Mouse (Mus musculus) Patski (cell line): ENCODE measurements around the gene Hnrnpdl. TPM values are rescaled to one million over a fixed set of nuclear protein-coding genes. Genes with fewer than 3 reads are reported as not detected.

Experiments used
- ATAC-seq: fragments of 100-300 bp; one replicate; pipeline ENCODE4 v1.8.0; 2021
- CTCF ChIA-PET: fragments of 350-600 bp; sonication (Branson Sonifier 250); formaldehyde crosslinking; loops from one replicate; lab custom pipeline; 2022; ENCODE audit warnings: inconsistent platforms; lab: Charles Lee
- POLR2A ChIA-PET: fragments of 350-600 bp; sonication (Branson Sonifier 250); formaldehyde crosslinking; loops from one replicate; lab custom pipeline; 2022; ENCODE audit warnings: antibody characterized with exemption, inconsistent platforms; lab: Charles Lee
- DNase-seq: peaks from one replicate; pipeline ENCODE4 v3.0.0-alpha.2; 2011; ENCODE audit warnings: low read depth, low spot score
- H3K27me3 ChIP-seq: fragments of 371-371 bp; one replicate; pipeline ENCODE4 v1.5.1; 2021
- CTCF ChIP-seq: fragments of 100-300 bp; IDR thresholded peaks from one replicate; pipeline ENCODE4 v1.5.1; 2021
- in situ Hi-C: fragments of 300-500 bp; cut with MboI; formaldehyde crosslinking; loops from 3 replicates; pipeline ENCODE4 v1.11.1; 2018; ENCODE audit warnings: low pct_unique_long_range_greater_than_20kb, mixed read lengths
- polyA plus RNA-seq: library from polyadenylated mRNA; unstranded; gene quantifications from one replicate; pipeline ENCODE4 v1.2.3, GENCODE M21; 2021

Gene Hnrnpdl
- polyA plus RNA-seq, 1 experiment from 2014 or later, result 171 TPM

DNA sequence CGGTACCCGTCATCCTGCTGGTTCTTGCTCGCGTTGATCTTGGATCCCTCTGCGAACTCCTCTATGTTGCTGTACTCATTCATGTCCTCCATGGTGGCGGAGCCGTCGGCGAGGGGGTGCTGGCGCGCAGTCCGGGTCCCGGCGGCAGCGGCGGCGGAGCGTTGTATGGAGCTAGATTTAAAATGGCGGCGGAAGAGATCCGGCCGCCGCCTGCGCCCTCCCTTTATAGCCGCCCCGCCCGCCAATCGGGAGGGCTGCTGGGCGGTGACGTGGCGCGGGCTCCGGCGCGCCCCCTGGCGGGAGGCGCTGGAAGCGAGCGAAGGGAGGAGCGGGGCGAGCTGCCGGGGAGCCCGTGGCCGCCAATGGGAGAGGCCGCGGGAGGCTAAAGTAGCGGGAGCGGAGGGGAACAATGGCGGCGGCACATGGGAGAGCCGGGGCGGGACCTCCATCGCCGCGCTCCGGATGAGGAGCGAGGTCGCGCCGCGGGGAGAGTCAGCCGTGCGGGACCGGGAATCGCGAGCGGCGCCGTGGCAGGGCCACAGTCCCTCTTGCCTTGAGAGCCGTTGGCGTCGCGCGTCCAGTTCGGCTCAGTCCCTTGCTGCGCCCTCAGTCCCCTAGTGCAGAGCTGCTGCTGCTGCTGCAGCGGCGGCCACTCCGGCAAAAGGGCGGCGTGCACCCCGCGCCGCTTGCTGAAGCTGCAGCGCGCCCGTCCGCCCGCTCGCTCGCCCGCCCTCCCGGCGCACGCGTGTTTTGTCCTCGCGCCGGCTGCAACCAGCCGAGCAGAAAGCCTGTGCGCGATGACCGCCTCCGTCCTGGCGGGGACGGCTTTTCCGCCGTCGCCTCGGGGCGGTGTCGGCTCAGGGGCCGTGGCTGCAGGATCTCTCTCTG is 506 bp downstream of the Hnrnpdl start:
- peak; percentile 86 for ATAC-seq
- ChIA-PET CTCF (interaction anchor here (1.1 to 3.0 kb wide), 9 partner anchors 10 to 111 kb away, joined by 3 to 8 read pairs (median 4); no protein-coding TSS in a partner anchor), POLR2A (interaction anchor here (1.0 to 1.9 kb wide), 4 partner anchors 9 to 87 kb away, joined by 3 to 8 read pairs (median 4); no protein-coding TSS in a partner anchor)
- in situ Hi-C loops, result loop anchor here (5.0 to 25.0 kb wide), 3 partner anchors 64 to 827 kb away; partner anchors contain the start of genes 4930524J08Rik and Hnrnpd
- H3K27me3 ChIP-seq, result no peaks in the 10 kb centered on the region
- no peak for TF ChIP-seq CTCF
- DNase-seq, result peak; percentile 65

DNA sequence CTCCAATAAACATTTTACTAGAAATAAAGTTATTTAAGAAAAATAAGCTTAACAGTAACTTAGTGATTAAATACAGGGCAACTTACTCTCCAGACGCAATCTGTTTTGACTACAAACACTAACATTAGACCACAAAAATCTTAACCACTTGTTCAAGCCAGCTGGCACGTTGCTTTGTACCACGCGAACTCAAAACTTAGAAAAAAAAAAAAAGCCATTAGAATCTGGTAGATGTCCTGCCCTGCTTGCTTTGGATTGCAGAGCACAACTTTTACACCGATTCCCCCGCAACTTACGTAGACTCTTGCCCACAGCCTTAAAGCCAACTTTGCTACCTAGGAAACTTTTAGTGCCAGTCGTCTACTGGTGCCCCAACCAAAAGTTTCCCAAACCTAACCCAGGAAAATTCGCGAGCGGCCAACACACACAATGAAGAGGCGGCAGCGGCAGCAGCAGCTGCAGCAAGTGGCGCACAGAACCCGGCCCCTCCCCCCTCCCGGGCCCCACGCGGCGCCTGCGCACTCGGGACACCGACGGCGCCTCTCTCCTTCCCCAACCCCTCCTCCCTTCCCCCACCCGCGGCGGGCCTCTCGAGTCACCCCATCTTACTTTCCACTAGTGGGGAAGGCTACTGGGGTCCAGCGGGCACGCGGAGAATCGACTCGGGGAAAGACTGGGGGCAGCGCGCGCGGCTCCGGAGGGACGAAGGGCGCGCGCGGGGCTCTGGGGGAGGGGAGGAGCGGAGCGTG is 1.3 kb downstream of the Hnrnpdl start:
- in situ Hi-C loops, result loop anchor here (5.0 to 25.0 kb wide), 3 partner anchors 63 to 826 kb away; partner anchors contain the start of genes 4930524J08Rik and Hnrnpd
- no peaks in the 10 kb centered on the region for H3K27me3 ChIP-seq
- TF ChIP-seq CTCF, result no peak
- POLR2A ChIA-PET, result interaction anchor here (1.0 to 1.9 kb wide), 3 partner anchors 8 to 87 kb away, joined by 3 to 8 read pairs (median 4); no protein-coding TSS in a partner anchor
- CTCF ChIA-PET, result interaction anchor here (1.1 to 3.0 kb wide), 9 partner anchors 11 to 110 kb away, joined by 3 to 8 read pairs (median 4); no protein-coding TSS in a partner anchor
- ATAC-seq (peak; percentile 14), DNase-seq (no peak)

DNA sequence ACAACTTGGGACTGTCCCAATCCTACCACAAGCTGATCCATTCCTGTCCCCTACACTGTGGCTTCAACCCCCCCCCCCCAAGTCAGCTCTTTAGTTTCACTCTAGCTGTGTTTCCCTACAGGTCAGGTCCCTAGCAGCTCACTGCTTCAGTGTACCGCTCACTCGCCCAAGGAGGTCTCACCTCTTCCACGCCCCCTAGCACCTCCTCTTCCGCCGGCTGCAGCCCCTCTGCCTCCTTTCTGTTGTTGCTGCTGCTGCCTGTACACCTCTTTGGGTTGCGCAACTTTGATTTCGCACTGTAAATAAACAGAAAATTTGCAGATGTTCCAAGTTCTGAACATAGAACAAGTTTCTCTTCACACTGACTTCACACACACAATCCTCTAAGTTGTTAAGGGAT is 2.8 kb downstream of the Hnrnpdl start:
- in situ Hi-C loops, result loop anchor here (5.0 to 25.0 kb wide), 3 partner anchors 62 to 824 kb away; partner anchors contain the start of genes 4930524J08Rik and Hnrnpd
- ATAC-seq, result no peak
- no peaks in the 10 kb centered on the region for H3K27me3 ChIP-seq
- no peak for DNase-seq
- POLR2A ChIA-PET, result interaction anchor here (1.0 kb wide), 1 partner anchor 66 kb away, joined by 5 read pairs; no protein-coding TSS in a partner anchor
- CTCF ChIA-PET, result interaction anchor here (0.7 kb wide), 1 partner anchor 26 kb away, joined by 3 read pairs; no protein-coding TSS in a partner anchor
- TF ChIP-seq CTCF, result no peak

DNA sequence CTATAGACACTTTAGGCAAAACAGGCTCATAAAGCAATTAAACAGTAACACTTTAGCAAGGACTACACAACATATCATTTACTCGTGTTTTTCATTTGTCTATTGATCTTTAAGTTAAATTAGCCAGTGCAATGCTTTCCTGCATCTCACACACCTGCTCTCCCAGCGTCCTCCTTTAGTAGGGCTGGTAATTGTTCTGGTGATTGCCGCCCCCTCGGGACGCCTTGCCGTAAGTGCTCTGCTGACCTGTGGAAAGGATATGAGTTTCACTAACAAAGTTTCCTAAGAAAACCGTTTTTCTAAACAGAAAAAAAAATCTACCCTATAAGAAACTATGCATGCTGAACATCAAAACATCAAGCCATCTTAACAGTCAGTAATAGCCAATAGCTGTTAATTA is 3.5 kb downstream of the Hnrnpdl start:
- POLR2A ChIA-PET, result interaction anchor here (1.0 kb wide), 1 partner anchor 65 kb away, joined by 5 read pairs; no protein-coding TSS in a partner anchor
- in situ Hi-C loops, result loop anchor here (5.0 to 25.0 kb wide), 3 partner anchors 61 to 824 kb away; partner anchors contain the start of genes 4930524J08Rik and Hnrnpd
- no peak for DNase-seq
- H3K27me3 ChIP-seq, result no peaks in the 10 kb centered on the region
- no peak for ATAC-seq
- CTCF ChIA-PET, result no interaction called here
- TF ChIP-seq CTCF, result no peak

DNA sequence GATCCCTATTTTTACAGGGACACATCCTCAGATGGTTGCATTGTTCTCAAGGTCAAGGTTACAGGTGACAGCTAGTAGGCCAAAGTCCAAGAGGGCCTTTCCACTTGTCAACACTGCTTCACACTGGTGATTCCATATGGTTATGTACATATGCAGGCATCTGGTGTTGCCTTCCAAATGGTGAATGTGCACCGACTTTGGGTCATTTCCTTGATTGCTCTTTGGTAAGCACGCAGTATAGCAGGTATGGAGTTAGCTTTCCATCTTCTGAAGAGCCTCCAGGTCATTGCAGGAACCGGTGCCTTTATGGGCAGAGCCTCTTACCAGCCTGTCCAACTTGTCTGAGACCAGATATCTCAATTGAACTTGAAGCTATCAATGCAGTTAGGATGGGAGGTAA is 6.8 kb downstream of the Hnrnpdl start:
- ChIA-PET CTCF (interaction anchor here (1.2 to 1.4 kb wide), 2 partner anchors 19 to 27 kb away, joined by 3 read pairs; no protein-coding TSS in a partner anchor), POLR2A (interaction anchor here (0.9 to 1.7 kb wide), 2 partner anchors 84 to 102 kb away, joined by 3 to 4 read pairs; no protein-coding TSS in a partner anchor)
- in situ Hi-C loops, result loop anchor here (5.0 to 25.0 kb wide), 3 partner anchors 35 to 820 kb away; partner anchors contain the start of genes 4930524J08Rik and Hnrnpd
- no peak for TF ChIP-seq CTCF
- no peak for ATAC-seq
- H3K27me3 ChIP-seq, result no peaks in the 10 kb centered on the region
- DNase-seq, result no peak

DNA sequence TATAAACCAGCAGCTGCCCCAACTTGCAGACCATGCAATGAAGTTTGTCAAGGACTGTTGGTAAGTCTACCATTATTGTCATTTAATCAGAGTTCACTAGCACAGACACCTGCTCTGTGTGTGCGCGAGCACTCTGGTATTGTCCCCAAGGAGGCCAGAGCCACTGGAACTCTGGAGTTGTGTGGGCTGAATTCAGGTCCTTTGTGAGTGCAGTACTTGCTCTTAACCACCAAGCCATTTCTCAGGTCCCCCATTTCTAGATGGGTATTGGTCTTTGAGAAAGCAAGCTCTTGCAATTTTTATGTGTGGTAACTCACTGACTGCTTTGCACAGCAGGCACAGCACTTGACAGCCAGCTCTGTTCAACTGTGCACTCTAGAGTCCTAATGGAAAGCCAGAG is 7.4 kb downstream of the Hnrnpdl start:
- DNase-seq (no peak), ATAC-seq (no peak)
- TF ChIP-seq CTCF, result no peak
- ChIA-PET POLR2A (no interaction called here), CTCF (interaction anchor here (1.2 to 1.4 kb wide), 2 partner anchors 18 to 26 kb away, joined by 3 read pairs; no protein-coding TSS in a partner anchor)
- H3K27me3 ChIP-seq, result no peaks in the 10 kb centered on the region
- in situ Hi-C loops, result loop anchor here (5.0 to 25.0 kb wide), 3 partner anchors 35 to 820 kb away; partner anchors contain the start of genes 4930524J08Rik and Hnrnpd

DNA sequence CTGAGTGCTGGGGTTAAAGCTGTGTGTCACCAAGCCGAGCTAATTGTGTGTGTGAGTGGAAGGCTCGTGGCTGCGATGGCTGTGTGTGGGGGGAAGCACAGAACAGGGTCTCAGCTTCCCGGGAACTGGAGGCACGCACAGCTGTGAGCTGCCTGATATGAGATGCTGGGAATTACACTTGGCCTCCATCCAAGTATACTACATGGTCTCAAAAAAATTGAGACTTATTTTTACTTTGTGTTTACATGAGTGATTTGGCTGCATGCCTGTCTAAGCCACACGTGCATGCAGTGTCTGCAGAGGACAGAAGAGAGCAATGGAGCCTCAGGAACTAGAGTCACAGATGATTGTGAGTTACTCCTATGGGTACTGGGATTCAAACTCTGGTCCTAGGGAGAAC is 9.4 kb downstream of the Hnrnpdl start:
- DNase-seq, result no peak

DNA sequence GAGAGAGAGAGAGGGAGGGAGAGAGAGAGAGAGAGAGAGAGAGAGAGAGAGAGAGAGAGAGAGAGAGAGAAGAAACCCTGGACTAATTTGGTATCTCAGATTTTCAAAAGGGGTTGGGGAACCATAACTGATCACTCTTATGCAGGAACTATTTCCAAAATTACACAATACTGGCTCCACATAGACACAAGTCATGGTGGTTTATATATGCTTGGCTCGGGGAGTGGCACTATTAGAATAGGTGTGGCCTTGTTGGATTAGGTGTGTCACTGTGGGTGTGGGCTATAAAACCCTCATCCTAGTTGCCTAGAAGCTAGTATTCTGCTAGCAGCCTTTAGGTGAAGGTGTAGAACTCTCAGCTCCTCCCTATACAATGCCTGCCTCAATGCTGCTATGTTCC is 14.6 kb downstream of the Hnrnpdl start:
- no peak for ATAC-seq
- DNase-seq, result no peak
- ChIA-PET POLR2A (interaction anchor here (1.1 kb wide), 1 partner anchor 13 kb away, joined by 4 read pairs; no protein-coding TSS in a partner anchor), CTCF (interaction anchor here (1.2 kb wide), 1 partner anchor 9 kb away, joined by 3 read pairs; no protein-coding TSS in a partner anchor)
- no peaks in the 10 kb centered on the region for H3K27me3 ChIP-seq
- TF ChIP-seq CTCF, result no peak
- in situ Hi-C loops, result loop anchor here (25.0 kb wide), 1 partner anchor 813 kb away; no protein-coding TSS in a partner anchor

More for the DNA sequence above, 9.4 kb downstream of the Hnrnpdl start:
- POLR2A ChIA-PET, result interaction anchor here (0.5 to 1.7 kb wide), 2 partner anchors 8 to 133 kb away, joined by 3 to 8 read pairs; no protein-coding TSS in a partner anchor
- no peaks in the 10 kb centered on the region for H3K27me3 ChIP-seq
- CTCF ChIA-PET, result interaction anchor here (1.2 kb wide), 1 partner anchor 102 kb away, joined by 4 read pairs; no protein-coding TSS in a partner anchor
- TF ChIP-seq CTCF, result no peak
- in situ Hi-C loops, result loop anchor here (5.0 to 25.0 kb wide), 3 partner anchors 33 to 818 kb away; partner anchors contain the start of genes 4930524J08Rik and Hnrnpd
- no peak for ATAC-seq

DNA sequence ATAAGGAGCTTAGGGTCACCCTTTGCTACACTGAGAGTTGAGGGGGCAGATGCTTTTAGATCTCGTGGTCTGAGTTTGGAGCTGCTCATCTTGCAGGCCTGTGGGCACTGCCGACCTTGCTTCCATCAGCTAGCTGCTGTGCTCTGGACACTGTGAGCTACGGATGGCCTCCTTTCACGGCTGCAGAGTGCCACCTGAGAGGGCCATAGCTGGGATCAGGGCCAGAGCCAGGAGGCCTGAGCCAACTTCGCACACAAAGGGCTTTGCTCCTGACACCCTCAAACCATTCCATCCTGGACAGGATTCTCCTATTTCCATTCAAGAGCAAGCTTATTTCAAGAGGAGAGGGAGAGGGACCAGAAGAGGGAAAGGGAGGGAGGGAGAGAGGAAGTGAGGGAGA is 15.1 kb downstream of the Hnrnpdl start:
- no peak for DNase-seq
- ChIA-PET CTCF (interaction anchor here (1.2 kb wide), 1 partner anchor 10 kb away, joined by 3 read pairs; no protein-coding TSS in a partner anchor), POLR2A (interaction anchor here (1.1 kb wide), 1 partner anchor 14 kb away, joined by 4 read pairs; no protein-coding TSS in a partner anchor)
- in situ Hi-C loops, result no loop called here
- TF ChIP-seq CTCF, result no peak
- ATAC-seq, result no peak
- H3K27me3 ChIP-seq, result no peaks in the 10 kb centered on the region
